Mouse (Mus musculus) hindbrain, embryonic 13.5 days (tissue): ENCODE data around the gene Sf3a3. TPM values are rescaled to one million over a fixed set of nuclear protein-coding genes. Genes with fewer than 3 reads are reported as not detected.
"Not testable (repeated sequence)": the region's sequence is repeated elsewhere in the genome, so short reads cannot be mapped to it uniquely, and the experiment has no call there.

Experiments used
- ATAC-seq: fragments of 200-750 bp; cut with Nextera tagmentation; 2 replicates; pipeline ENCODE4 v1.8.0; 2017; ENCODE audit warnings: moderate TSS enrichment; ENCODE audit not compliant: low FRiP score
- H3K27ac ChIP-seq: fragments of 300-500 bp; sonication (generic); 2 replicates; pipeline ENCODE4 v1.5.1; 2015; ENCODE audit warnings: inconsistent platforms, mild to moderate bottlenecking, moderate library complexity
- H3K27me3 ChIP-seq: fragments of 300-500 bp; sonication (generic); 2 replicates; pipeline ENCODE4 v1.6.1; 2015; ENCODE audit warnings: mild to moderate bottlenecking, inconsistent platforms
- H3K36me3 ChIP-seq: fragments of 300-500 bp; sonication (generic); 2 replicates; pipeline ENCODE4 v1.6.1; 2015; ENCODE audit warnings: mild to moderate bottlenecking, inconsistent platforms
- H3K4me1 ChIP-seq: fragments of 300-500 bp; sonication (generic); replicated peaks from 2 replicates; pipeline ENCODE4 v1.6.1; 2015; ENCODE audit warnings: inconsistent platforms
- H3K4me2 ChIP-seq: fragments of 300-500 bp; sonication (generic); 2 replicates; pipeline ENCODE4 v1.6.1; 2015; ENCODE audit warnings: inconsistent platforms, mild to moderate bottlenecking, moderate library complexity
- H3K4me3 ChIP-seq: fragments of 300-500 bp; sonication (generic); 2 replicates; pipeline ENCODE4 v1.5.1; 2015; ENCODE audit warnings: mild to moderate bottlenecking, inconsistent platforms
- H3K9ac ChIP-seq: fragments of 300-500 bp; sonication (generic); 2 replicates; pipeline ENCODE4 v1.6.1; 2015; ENCODE audit warnings: mild to moderate bottlenecking, inconsistent platforms
- H3K9me3 ChIP-seq: fragments of 300-500 bp; sonication (generic); 2 replicates; pipeline ENCODE4 v1.6.1; 2016; ENCODE audit warnings: inconsistent platforms
- WGBS: fragments of 180-500 bp; shearing (Covaris S2); methylation state at CpG from one replicate; pipeline ENCODE4 v1.1.7; 2015; 5-methylcytosine and 5-hydroxymethylcytosine counted together
- polyA plus RNA-seq: library from polyadenylated mRNA; unstranded; fragments of >200 nt; fragmentation: Nextera tagmentation; extraction: Ambion mirVana; gene quantifications from 2 replicates; pipeline ENCODE4 v1.2.1, GENCODE M21; 2015

Sf3a3 gene
- polyA plus RNA-seq, 1 experiment from 2014 or later: 119 TPM

DNA sequence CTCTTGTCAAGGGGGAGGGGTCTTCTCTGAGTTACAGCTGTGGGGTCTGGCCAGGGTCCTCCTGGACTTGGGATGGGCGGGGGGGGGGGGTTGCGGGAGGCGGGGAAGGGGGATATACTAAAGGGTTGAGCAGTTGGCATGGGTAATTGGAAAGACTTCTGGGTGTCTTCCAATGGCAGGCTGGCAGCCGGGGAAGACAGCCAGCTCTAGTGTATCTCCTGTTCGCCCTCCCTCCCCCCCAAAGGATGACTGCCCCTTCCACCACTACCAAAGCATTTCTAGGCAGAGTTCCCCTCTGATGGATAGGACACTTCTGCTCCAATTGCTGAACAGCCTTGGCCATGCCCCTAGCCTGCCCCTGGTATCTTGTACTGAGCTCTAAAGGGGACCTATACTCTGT, 12.7 kb upstream of the Sf3a3 start:
- no peak overlapping the region for H3K27ac ChIP-seq
- H3K4me2 ChIP-seq: peak overlapping the region; percentile 97
- H3K4me1 ChIP-seq: peaks cover 41% of the 10 kb centered on the region
- H3K9ac ChIP-seq: peak overlapping the region; percentile 80; the same call in 1 of the 2 replicates
- H3K9me3 ChIP-seq: no peaks in the 10 kb centered on the region
- WGBS: 57% methylated on average over 5 of the region's 5 CpGs
- no peaks in the 10 kb centered on the region for H3K36me3 ChIP-seq
- no peak for ATAC-seq
- H3K4me3 ChIP-seq: peak overlapping the region; percentile 58; the same call in 1 of the 2 replicates
- H3K27me3 ChIP-seq: peaks cover 77% of the 10 kb centered on the region

DNA sequence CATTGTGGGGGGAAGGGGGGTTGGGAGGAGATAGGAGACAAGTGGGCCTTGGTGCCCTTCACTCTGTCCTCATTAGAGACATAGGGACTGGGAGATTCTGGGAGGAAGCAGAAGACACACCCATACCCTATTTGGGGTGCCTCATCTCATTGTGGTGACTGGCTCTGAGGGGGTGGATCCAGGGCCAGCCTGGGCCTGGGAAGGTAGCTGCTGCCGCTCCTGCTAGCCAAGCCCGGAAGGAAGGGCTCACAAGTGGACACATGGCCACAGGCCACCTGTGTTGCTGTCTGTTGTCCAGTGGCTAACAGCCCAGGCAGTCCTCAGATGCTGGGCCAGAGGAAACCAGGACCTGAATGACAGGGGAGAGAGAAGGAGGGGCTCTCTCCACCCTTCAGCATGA, 11.2 kb upstream of the Sf3a3 start:
- no peak overlapping the region for H3K4me2 ChIP-seq
- no peak for ATAC-seq
- peak overlapping the region; percentile 69; the same call in 1 of the 2 replicates for H3K27ac ChIP-seq

DNA sequence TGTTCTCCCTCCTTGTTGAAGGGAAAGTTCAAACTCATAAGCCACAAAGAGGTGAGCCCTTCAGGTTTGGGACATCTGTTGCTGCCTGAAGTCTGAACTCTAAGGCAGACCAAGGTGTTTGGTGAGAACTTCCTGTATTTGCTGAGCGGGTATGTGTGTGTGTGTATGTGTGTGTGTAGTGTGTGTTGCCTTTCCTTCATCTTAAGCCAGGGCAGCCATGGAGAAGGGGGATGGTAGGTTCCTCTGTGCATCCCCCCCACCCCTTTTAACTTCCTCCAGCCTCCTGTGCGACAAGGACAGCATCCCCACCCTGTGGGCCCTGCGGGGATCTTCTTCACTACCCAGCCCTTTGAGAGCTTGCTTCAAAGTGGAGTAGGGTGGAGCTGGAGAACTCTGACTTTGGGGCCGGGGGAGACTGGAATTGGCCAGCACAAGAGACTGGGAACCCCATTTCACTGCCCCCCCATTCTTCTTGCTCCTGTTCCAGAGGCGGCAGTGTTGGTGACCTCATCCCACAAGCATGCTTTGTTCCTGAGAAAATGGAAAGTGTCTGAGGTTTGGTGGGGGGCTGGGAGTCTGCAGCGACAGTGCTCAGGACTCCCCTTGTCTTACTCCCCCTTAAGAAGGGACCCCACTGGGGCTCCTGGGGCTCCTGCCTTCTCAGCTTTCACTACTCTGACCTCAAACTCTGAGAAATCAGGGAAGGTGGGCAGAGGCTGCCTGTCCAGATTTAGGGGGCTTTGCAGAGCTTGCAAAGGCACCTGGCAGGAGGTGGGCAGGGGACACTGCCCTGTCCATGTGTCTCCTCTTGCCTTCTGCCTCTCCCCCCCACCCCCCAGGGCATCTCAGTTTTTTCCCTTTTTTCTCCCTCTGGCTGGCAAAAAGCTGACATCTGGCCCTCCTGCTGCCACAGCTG, 10.4 kb upstream of the Sf3a3 start:
- Histone ChIP-seq H3K9me3 (no peaks in the 10 kb centered on the region), H3K4me2 (0 out of 2 replicates have a peak overlapping the region, but pooled peaks have one; percentile 10), H3K27me3 (peaks cover 77% of the 10 kb centered on the region), H3K36me3 (no peaks in the 10 kb centered on the region), H3K27ac (peak overlapping the region; percentile 69), H3K4me1 (peaks cover 49% of the 10 kb centered on the region), H3K4me3 (no peak overlapping the region), H3K9ac (peak overlapping the region; percentile 39; the same call in 1 of the 2 replicates)
- 12% methylated on average over 6 of the region's 6 CpGs for WGBS
- ATAC-seq: no peak

More for the DNA sequence above, 11.2 kb upstream of the Sf3a3 start:
- Histone ChIP-seq H3K4me1 (peaks cover 42% of the 10 kb centered on the region), H3K36me3 (no peaks in the 10 kb centered on the region), H3K9me3 (no peaks in the 10 kb centered on the region), H3K4me3 (no peak overlapping the region), H3K9ac (no peak overlapping the region), H3K27me3 (peaks cover 77% of the 10 kb centered on the region)
- 53% methylated on average over 2 of the region's 2 CpGs for WGBS

DNA sequence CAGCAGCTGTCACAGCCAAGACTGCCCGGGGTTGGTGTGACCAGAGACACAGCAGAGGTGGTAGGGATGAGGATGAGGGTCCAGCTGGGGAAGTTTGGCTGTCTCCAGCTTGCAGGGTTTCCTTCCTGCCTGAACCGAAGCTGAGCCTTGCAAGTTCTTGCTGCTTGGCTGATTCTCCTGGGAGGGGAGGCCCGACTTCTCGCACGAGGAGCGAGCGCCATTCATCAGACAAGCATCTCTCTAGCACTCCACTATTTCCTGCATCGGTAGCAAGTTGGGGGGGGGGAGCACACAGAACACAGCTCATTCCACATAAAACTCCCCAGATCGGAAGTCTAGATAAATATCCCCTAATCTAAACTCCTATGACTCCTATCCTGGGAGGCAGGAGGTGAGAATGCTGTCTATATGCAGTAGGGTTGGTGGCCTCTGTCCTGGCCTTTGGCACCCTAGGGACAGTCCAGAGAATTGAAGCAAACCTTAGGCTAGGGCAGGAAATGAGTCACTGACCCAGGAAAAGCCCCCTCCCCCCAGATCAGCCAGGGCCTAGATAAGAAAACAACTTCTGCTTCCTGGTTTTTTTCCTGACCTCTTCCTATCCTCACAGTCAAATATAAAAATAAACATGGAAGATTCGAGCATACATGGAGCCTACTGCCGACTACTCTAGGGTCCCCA, 9.6 kb upstream of the Sf3a3 start:
- peak overlapping the region; percentile 39; the same call in 1 of the 2 replicates for H3K9ac ChIP-seq
- H3K27me3 ChIP-seq: peaks cover 77% of the 10 kb centered on the region

DNA sequence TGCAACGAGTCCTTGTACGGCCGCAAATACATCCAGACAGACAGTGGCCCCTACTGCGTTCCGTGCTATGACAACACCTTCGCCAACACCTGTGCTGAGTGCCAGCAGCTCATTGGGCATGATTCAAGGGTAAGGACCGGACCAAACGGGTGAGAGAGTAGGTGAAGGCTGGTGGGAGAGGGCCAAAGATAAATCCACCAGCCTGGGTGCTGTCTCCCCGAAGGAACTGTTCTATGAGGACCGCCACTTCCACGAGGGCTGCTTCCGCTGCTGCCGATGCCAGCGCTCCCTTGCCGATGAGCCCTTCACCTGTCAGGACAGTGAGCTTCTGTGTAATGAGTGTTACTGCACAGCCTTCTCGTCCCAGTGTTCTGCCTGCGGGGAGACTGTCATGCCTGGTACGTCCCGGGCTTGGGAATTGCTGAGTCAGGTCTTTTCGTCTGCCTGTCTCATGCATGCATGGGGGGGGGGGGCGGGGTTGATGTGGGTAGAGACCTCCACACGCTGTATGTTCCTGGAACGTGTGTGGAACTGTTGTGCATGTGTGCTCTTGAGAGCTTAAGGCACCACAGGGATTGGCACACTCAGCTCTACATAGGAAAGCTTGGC, 8.8 kb upstream of the Sf3a3 start:
- H3K9ac ChIP-seq: no peak overlapping the region
- no peak overlapping the region for H3K4me2 ChIP-seq
- H3K4me3 ChIP-seq: no peak overlapping the region
- peaks cover 77% of the 10 kb centered on the region for H3K27me3 ChIP-seq
- no peaks in the 10 kb centered on the region for H3K9me3 ChIP-seq
- H3K36me3 ChIP-seq: no peaks in the 10 kb centered on the region
- 84% methylated on average over 23 of the region's 23 CpGs for WGBS
- no peak for ATAC-seq
- peaks cover 48% of the 10 kb centered on the region for H3K4me1 ChIP-seq
- peak overlapping the region; percentile 18; the same call in 1 of the 2 replicates for H3K27ac ChIP-seq

More for the DNA sequence above, 9.6 kb upstream of the Sf3a3 start:
- 20% methylated on average over 11 of the region's 11 CpGs for WGBS
- Histone ChIP-seq H3K9me3 (no peaks in the 10 kb centered on the region), H3K27ac (peak overlapping the region; percentile 69), H3K4me1 (peaks cover 52% of the 10 kb centered on the region), H3K4me2 (0 out of 2 replicates have a peak overlapping the region, but pooled peaks have one; percentile 10), H3K36me3 (no peaks in the 10 kb centered on the region), H3K4me3 (no peak overlapping the region)
- no peak for ATAC-seq

DNA sequence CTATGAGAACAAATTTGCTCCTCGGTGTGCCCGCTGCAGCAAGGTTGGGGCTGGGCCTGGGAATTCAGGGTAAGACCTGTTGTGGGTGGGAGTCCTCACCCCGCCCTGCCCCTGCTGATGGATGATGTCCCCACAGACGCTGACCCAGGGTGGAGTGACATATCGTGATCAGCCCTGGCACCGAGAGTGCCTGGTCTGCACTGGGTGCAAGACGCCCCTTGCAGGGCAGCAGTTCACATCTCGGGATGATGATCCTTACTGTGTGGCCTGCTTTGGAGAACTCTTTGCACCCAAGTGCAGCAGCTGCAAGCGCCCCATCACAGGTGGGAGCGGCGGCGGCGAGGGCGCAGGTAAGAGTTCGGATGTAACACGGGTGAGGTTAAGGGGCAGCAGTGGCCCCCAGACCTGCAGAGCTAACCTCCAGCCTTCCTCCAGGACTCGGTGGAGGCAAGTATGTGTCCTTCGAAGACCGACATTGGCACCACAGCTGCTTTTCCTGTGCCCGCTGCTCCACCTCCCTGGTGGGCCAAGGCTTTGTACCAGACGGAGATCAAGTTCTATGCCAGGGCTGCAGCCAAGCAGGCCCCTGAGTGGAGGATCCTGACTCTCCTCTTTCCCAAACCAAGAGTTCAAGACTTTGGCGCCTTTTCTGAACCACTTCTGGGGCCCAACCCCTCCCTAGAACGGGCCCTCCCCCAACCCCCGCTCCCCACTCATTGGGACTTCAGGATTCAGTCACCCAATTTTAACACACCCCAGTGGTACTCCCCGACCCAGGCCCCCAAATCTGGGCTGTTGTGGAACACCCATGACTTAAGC, 7.0 kb upstream of the Sf3a3 start:
- WGBS: 88% methylated on average over 25 of the region's 25 CpGs
- H3K36me3 ChIP-seq, H3K9ac ChIP-seq, H3K4me2 ChIP-seq, H3K27ac ChIP-seq, H3K9me3 ChIP-seq, H3K4me3 ChIP-seq, ATAC-seq: not testable (repeated sequence)
- peaks cover 34% of the 10 kb centered on the region for H3K4me1 ChIP-seq
- peaks cover 59% of the 10 kb centered on the region for H3K27me3 ChIP-seq

DNA sequence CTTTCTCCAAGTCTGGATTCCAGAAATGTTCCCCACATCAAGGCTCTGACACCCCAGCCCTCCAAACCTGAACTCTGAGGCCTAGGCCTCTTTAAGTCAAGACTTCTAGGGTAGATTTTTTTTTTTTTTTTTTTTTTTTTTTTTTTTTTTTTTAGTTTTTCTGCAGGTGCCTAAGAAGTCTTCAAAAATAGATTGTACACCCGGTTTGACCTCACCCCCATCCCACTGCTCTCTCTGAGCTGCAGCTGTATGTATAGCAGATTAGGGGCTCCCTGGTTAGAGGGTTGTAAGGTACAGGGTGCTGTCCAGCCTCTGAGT, 6.4 kb upstream of the Sf3a3 start:
- peak overlapping the region; percentile 48 for H3K27ac ChIP-seq
- not testable (repeated sequence) for H3K9me3 ChIP-seq

DNA sequence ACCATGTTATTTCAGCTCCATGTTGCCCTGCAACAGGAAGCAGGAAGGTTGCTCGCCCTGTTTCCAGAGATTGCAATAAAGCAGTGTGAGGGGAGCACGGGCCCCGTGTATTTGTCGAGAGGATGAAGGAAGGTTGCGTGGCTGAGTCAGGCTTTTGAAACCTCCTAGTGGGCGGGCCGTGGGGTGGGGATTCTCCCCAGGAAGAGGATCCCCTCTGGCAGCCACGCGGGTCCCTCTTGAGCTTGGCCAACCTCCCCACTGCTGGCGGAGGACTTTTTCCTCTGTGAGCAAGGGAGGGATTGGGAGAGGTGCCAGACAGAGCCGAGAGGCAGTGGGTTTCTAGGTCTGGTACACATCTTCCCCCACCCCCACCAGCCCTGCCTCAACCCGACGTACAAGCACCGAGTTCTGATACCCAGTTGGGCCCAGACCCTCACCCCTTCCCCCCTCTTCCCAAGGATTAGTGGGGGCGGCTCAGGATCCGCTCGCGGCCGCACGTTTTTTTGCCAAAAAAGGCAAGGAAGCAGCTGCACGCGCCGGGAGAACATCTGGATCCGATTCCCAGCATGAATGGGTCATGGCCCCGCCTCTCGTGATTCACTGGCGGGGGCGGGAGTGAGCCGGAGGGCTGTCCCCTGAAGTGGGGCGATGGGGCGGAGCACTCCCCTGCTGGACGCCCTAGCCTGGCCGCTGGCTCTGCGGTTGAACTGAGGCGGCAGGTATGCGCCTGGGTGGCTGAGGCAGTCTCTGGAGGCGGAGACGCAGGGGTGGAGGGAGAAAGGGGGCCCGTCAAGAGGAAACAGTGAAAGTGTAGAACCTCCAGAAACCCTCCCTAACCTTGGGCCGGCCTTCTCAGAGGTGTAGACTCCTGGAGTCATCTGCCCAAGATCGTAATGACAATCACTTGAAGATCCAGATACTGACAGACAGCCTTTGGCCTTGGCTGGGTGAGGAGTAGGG, 5.8 kb upstream of the Sf3a3 start:
- ATAC-seq: peak; percentile 56; the same call in 1 of the 2 replicates
- peak overlapping the region; percentile 51 for H3K4me2 ChIP-seq
- H3K4me3 ChIP-seq: peak overlapping the region; percentile 27
- H3K27me3 ChIP-seq: peaks cover 52% of the 10 kb centered on the region
- H3K36me3 ChIP-seq: no peaks in the 10 kb centered on the region
- H3K9ac ChIP-seq: peak overlapping the region; percentile 61
- H3K4me1 ChIP-seq: peaks cover 31% of the 10 kb centered on the region
- 3% methylated on average over 41 of the region's 41 CpGs for WGBS
- no peaks in the 10 kb centered on the region for H3K9me3 ChIP-seq
- peak overlapping the region; percentile 60 for H3K27ac ChIP-seq

More for the DNA sequence above, 6.4 kb upstream of the Sf3a3 start:
- Histone ChIP-seq H3K4me2 (peak overlapping the region; percentile 51; the same call in 1 of the 2 replicates), H3K27me3 (peaks cover 58% of the 10 kb centered on the region), H3K4me1 (peaks cover 34% of the 10 kb centered on the region)
- H3K4me3 ChIP-seq, H3K9ac ChIP-seq, H3K36me3 ChIP-seq, ATAC-seq: not testable (repeated sequence)
- WGBS: 20% methylated on average over 1 of the region's 1 CpGs

DNA sequence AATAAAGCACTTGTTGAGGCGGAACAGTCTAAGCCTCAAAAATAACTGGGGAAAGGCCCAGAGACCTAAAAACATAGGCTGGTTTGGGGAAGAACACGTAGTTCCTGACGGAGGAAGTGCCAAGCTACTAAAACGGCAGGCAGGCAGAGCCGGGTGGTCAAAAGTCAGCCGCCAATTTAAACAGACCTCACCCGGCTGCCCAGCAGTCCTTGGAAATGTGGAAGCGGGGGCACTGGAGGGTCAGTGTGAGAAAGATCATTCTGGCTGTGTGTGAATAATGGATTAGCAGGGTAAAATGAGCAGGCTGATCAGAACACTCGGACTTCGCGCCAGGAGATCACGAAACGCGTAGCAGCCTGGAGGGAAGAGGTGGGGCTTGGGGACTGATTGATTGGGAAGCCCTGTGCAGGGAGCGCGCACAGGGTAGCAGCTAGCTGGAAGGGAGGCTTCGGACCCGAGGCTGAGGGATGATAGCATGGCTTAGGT, 4.6 kb upstream of the Sf3a3 start:
- H3K4me1 ChIP-seq: peaks cover 22% of the 10 kb centered on the region
- H3K4me2 ChIP-seq: peak overlapping the region; percentile 38
- no peak overlapping the region for H3K27ac ChIP-seq
- no peak overlapping the region for H3K9ac ChIP-seq
- peaks cover 41% of the 10 kb centered on the region for H3K27me3 ChIP-seq
- H3K9me3 ChIP-seq: no peaks in the 10 kb centered on the region
- ATAC-seq: no peak
- no peaks in the 10 kb centered on the region for H3K36me3 ChIP-seq
- WGBS: 3% methylated on average over 18 of the region's 18 CpGs
- H3K4me3 ChIP-seq: peak overlapping the region; percentile 18; the same call in 1 of the 2 replicates

DNA sequence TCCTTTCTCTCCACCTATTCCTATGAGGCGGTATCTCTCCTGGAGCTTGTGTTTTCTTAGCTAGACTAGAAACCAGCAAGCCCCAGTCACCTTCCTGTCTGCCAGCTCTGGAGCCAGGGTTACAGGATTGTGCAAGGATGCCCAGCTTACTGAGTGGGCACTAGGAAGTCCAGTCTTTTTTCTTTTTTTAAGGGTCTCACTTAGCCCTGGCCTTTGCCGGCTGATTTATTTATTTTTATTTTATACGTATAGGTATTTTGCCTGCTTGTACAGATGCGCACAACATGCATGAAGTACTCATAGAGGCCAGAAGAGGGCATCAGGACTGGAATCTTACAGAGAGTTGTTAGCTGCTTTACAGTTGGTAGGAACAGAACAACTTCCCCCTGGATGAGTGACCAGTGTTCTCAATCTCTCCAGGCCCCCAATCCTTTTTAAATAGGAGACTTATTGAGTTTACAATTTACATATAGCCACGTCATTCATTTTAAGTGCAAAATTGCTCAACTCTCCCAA, 3.7 kb upstream of the Sf3a3 start:
- Histone ChIP-seq H3K27me3 (peaks cover 34% of the 10 kb centered on the region), H3K4me2 (no peak overlapping the region), H3K4me3 (no peak overlapping the region), H3K27ac (no peak overlapping the region), H3K9ac (no peak overlapping the region), H3K9me3 (no peaks in the 10 kb centered on the region), H3K36me3 (peaks cover under 1% of the 10 kb centered on the region; the same call in 1 of the 2 replicates), H3K4me1 (peaks cover 27% of the 10 kb centered on the region)
- WGBS: 10% methylated on average over 5 of the region's 5 CpGs
- ATAC-seq: no peak
